Mouse (Mus musculus): ENCODE results near the gene Actc1. TPM values are rescaled to one million over a fixed set of nuclear protein-coding genes. Genes with fewer than 3 reads are reported as not detected.
A peak's percentile ranks its signal among the peaks of the same experiment; 100 is the strongest.

Actc1 gene
- polyA plus RNA-seq, 1 experiment from 2014 or later: 1.4 TPM

- no peaks in the 10 kb centered on the region for H3K36me3 ChIP-seq
- no peaks in the 10 kb centered on the region for H3K9me3 ChIP-seq
- H3K27ac ChIP-seq (replicated peaks): 0 out of 2 replicates have a peak overlapping the region, but pooled peaks have one; percentile 8
- H3K27me3 ChIP-seq: no peaks in the 10 kb centered on the region
- ATAC-seq (ENCODE audit: low FRiP score, low read depth): no peak
- H3K4me2 ChIP-seq: peak overlapping the region; percentile 82
- H3K4me1 ChIP-seq (replicated peaks): peaks cover 12% of the 10 kb centered on the region; the same call in 1 of the 2 replicates
- H3K9ac ChIP-seq: peak overlapping the region; percentile 19; the same call in 1 of the 2 replicates
- 41% methylated on average over 4 of the region's 4 CpGs for WGBS
- H3K4me3 ChIP-seq: peak overlapping the region; percentile 86
Measured at GRCm38 (mm10) chr2:114011838-114012237, 41.5 kb downstream of the Actc1 start.

GRCm38 (mm10) chr2:114008321-114008720 lies 45.0 kb downstream of the Actc1 start:
- 88% methylated on average over 2 of the region's 2 CpGs for WGBS
- Histone ChIP-seq H3K4me3 (no peak overlapping the region), H3K9ac (no peak overlapping the region), H3K9me3 (no peaks in the 10 kb centered on the region), H3K36me3 (no peaks in the 10 kb centered on the region), H3K4me2 (no peak overlapping the region), H3K4me1 (replicated peaks) (peaks cover 12% of the 10 kb centered on the region; the same call in 1 of the 2 replicates), H3K27me3 (no peaks in the 10 kb centered on the region), H3K27ac (replicated peaks) (no peak overlapping the region)
- ATAC-seq (ENCODE audit: low FRiP score, low read depth): no peak

GRCm38 (mm10) chr2:113997484-113997883 lies 55.9 kb downstream of the Actc1 start:
- Histone ChIP-seq H3K36me3 (no peaks in the 10 kb centered on the region), H3K4me3 (no peak overlapping the region), H3K27me3 (no peaks in the 10 kb centered on the region), H3K9me3 (no peaks in the 10 kb centered on the region), H3K4me2 (no peak overlapping the region), H3K4me1 (replicated peaks) (no peaks in the 10 kb centered on the region), H3K27ac (replicated peaks) (no peak overlapping the region), H3K9ac (no peak overlapping the region)
- WGBS: 59% methylated on average over 8 of the region's 8 CpGs
- ATAC-seq (ENCODE audit: low FRiP score, low read depth): no peak

Other genes starting within 250 kb of the Actc1 start
- 225 and 227 TPM in 2 replicates for gene Scg5, start 224.4 kb downstream of the Actc1 start, polyA plus RNA-seq (2015; fragmentation: Nextera tagmentation; extraction: Ambion mirVana)
- gene Arhgap11a, start 204.9 kb downstream of the Actc1 start, polyA plus RNA-seq (2015; fragmentation: Nextera tagmentation; extraction: Ambion mirVana): 6.9 and 10.3 TPM in 2 replicates
- 10.9 and 11.8 TPM in 2 replicates for gene Gjd2, start 39.9 kb downstream of the Actc1 start, polyA plus RNA-seq (2015; fragmentation: Nextera tagmentation; extraction: Ambion mirVana)
- gene Aqr, start 133.5 kb upstream of the Actc1 start, polyA plus RNA-seq (2015; fragmentation: Nextera tagmentation; extraction: Ambion mirVana): 35.3 and 38.3 TPM in 2 replicates
- 5.2 and 5.4 TPM in 2 replicates for gene Zfp770, start 147.9 kb upstream of the Actc1 start, polyA plus RNA-seq (2015; fragmentation: Nextera tagmentation; extraction: Ambion mirVana)

All from hindbrain, embryonic 15.5 days (tissue).